Mouse (Mus musculus) CD4-positive, CD25-positive, alpha-beta regulatory T cell (primary cell): ENCODE measurements around the gene Ptgdr. TPM values are rescaled to one million over a fixed set of nuclear protein-coding genes. Genes with fewer than 3 reads are reported as not detected.

Source experiments
- polyA plus RNA-seq: library from polyadenylated mRNA; unstranded; fragments of 100-300 nt; shearing (Covaris generic); gene quantifications from one replicate; pipeline ENCODE4 v1.2.1, GENCODE M21; 2017

Ptgdr gene
- not detected for polyA plus RNA-seq

GRCm38 (mm10) chr14:44858868-44859613, at the start of gene Ptgdr:
Ptgdr (minus strand) TSS chr14:44859375.

Other genes with a start within 250 kb of the Ptgdr start
- gene Gm5624, start 231.4 kb downstream of the Ptgdr start, polyA plus RNA-seq, result not detected
- not detected for gene Gm8257, start 152.9 kb downstream of the Ptgdr start, polyA plus RNA-seq
- gene Gm8267, start 109.0 kb downstream of the Ptgdr start, polyA plus RNA-seq, result not detected
- 42.2 TPM for gene Ptger2, start 128.8 kb upstream of the Ptgdr start, polyA plus RNA-seq